Mouse (Mus musculus): ENCODE results near the gene Hspg2.

The Hspg2 gene

GRCm38 (mm10) chr4:137480191-137480992, 11.8 kb downstream of the Hspg2 start:
- DNase-seq (ENCODE audit: low spot score in 2 of 2), result no peak

GRCm38 (mm10) chr4:137480993-137481340, 12.4 kb downstream of the Hspg2 start:
- no peak for DNase-seq (ENCODE audit: low spot score in 2 of 2)

- DNase-seq (ENCODE audit: low spot score in 2 of 2), result no peak
Measured at GRCm38 (mm10) chr4:137481381-137482030, 12.9 kb downstream of the Hspg2 start.

- no peak for DNase-seq (ENCODE audit: low spot score in 2 of 2)
Measured at GRCm38 (mm10) chr4:137483871-137484270, 15.3 kb downstream of the Hspg2 start.

- peak in 1 of 2 experiments; percentile 77 for DNase-seq (ENCODE audit: low spot score in 2 of 2)
Measured at GRCm38 (mm10) chr4:137484586-137484985, 16.0 kb downstream of the Hspg2 start.

GRCm38 (mm10) chr4:137485258-137485960, 16.8 kb downstream of the Hspg2 start:
- no peak for DNase-seq (ENCODE audit: low spot score in 2 of 2)

- DNase-seq (ENCODE audit: low spot score in 2 of 2), result no peak
Measured at GRCm38 (mm10) chr4:137486081-137487014, 17.8 kb downstream of the Hspg2 start.

- peak; percentile 93 for DNase-seq (ENCODE audit: low spot score in 2 of 2)
Measured at GRCm38 (mm10) chr4:137487286-137488000, 18.9 kb downstream of the Hspg2 start.

- no peak for DNase-seq (ENCODE audit: low spot score in 2 of 2)
Measured at GRCm38 (mm10) chr4:137488038-137488437, 19.5 kb downstream of the Hspg2 start.

- DNase-seq (ENCODE audit: low spot score in 2 of 2), result peak; percentile 89 to 93
Measured at GRCm38 (mm10) chr4:137488571-137489303, 20.2 kb downstream of the Hspg2 start.

- peak; percentile 81 to 87 for DNase-seq (ENCODE audit: low spot score in 2 of 2)
Measured at GRCm38 (mm10) chr4:137489996-137490395, 21.4 kb downstream of the Hspg2 start.

GRCm38 (mm10) chr4:137492563-137492962, 24.0 kb downstream of the Hspg2 start:
- no peak for DNase-seq (ENCODE audit: low spot score in 2 of 2)

GRCm38 (mm10) chr4:137493187-137493586, 24.6 kb downstream of the Hspg2 start:
- no peak for DNase-seq (ENCODE audit: low spot score in 2 of 2)

GRCm38 (mm10) chr4:137494751-137495500, 26.4 kb downstream of the Hspg2 start:
- DNase-seq (ENCODE audit: low spot score in 2 of 2), result peak; percentile 73 to 74

- no peak for DNase-seq (ENCODE audit: low spot score in 2 of 2)
Measured at GRCm38 (mm10) chr4:137495501-137496100, 27.0 kb downstream of the Hspg2 start.

GRCm38 (mm10) chr4:137497367-137497766, 28.8 kb downstream of the Hspg2 start:
- peak; percentile 85 to 93 for DNase-seq (ENCODE audit: low spot score in 2 of 2)

GRCm38 (mm10) chr4:137497892-137498722, 29.5 kb downstream of the Hspg2 start:
- DNase-seq (ENCODE audit: low spot score in 2 of 2), result peak; percentile 81 to 89
